Mouse (Mus musculus) olfactory bulb, adult 2 months (tissue): Measurements from ENCODE around the gene Iqub.

Source experiments
- CTCF ChIP-seq: fragments of 200-500 bp; IDR thresholded peaks from 2 replicates; pipeline ENCODE4 v1.5.1; 2012; ENCODE audit warnings: low read depth, mild to moderate bottlenecking, low read length, moderate library complexity; ENCODE audit not compliant: insufficient read depth
- POLR2A ChIP-seq: fragments of 200-500 bp; IDR thresholded peaks from 2 replicates; pipeline ENCODE4 v1.6.1; 2012; ENCODE audit warnings: mild to moderate bottlenecking, low read depth, low read length, moderate library complexity; ENCODE audit not compliant: insufficient read depth

- TF ChIP-seq CTCF = no peak
- TF ChIP-seq POLR2A = no peak
Measured at GRCm38 (mm10) chr6:24540106-24540505, 25.2 kb upstream of the Iqub start.
